Mouse (Mus musculus) liver, embryonic 11.5 days (tissue): ENCODE results near the gene Wdr18. TPM values are rescaled to one million over a fixed set of nuclear protein-coding genes. Genes with fewer than 3 reads are reported as not detected.

ENCODE experiments used
- polyA plus RNA-seq: library from polyadenylated mRNA; unstranded; fragments of >200 nt; fragmentation: Nextera tagmentation; extraction: Ambion mirVana; gene quantifications from 2 replicates; pipeline ENCODE4 v1.2.1, GENCODE M21; 2014

Wdr18 gene
- polyA plus RNA-seq, 1 experiment from 2014 or later = 164 TPM

Other genes starting within 250 kb of the Wdr18 start
- gene Hcn2, start 243.5 kb upstream of the Wdr18 start, polyA plus RNA-seq = not detected in 2 replicates
- 36.5 and 41.5 TPM in 2 replicates for gene Polrmt, start 213.6 kb upstream of the Wdr18 start, polyA plus RNA-seq
- 0.23 TPM in 1 of 2 replicates, not detected in the other for gene Fgf22, start 205.1 kb upstream of the Wdr18 start, polyA plus RNA-seq
- 105 and 119 TPM in 2 replicates for gene Rnf126, start 193.2 kb upstream of the Wdr18 start, polyA plus RNA-seq
- 1.8 and 2.6 TPM in 2 replicates for gene Fstl3, start 182.9 kb upstream of the Wdr18 start, polyA plus RNA-seq
- 1.5 and 1.7 TPM in 2 replicates for gene Prss57, start 169.2 kb upstream of the Wdr18 start, polyA plus RNA-seq
- 27.6 and 28.6 TPM in 2 replicates for gene Palm, start 166.6 kb upstream of the Wdr18 start, polyA plus RNA-seq
- 0.69 and 1.5 TPM in 2 replicates for gene Misp, start 139.2 kb upstream of the Wdr18 start, polyA plus RNA-seq
- 329 and 336 TPM in 2 replicates for gene Ptbp1, start 105.7 kb upstream of the Wdr18 start, polyA plus RNA-seq
- gene Prtn3, start 85.7 kb upstream of the Wdr18 start, polyA plus RNA-seq = 50.9 and 52.4 TPM in 2 replicates
- 17.6 and 20.9 TPM in 2 replicates for gene Plppr3, start 85.5 kb upstream of the Wdr18 start, polyA plus RNA-seq
- gene Elane, start 73.9 kb upstream of the Wdr18 start, polyA plus RNA-seq = 11.1 and 11.8 TPM in 2 replicates
- gene Cfd, start 69.3 kb upstream of the Wdr18 start, polyA plus RNA-seq = not detected in 2 replicates
- 32.6 and 37.4 TPM in 2 replicates for gene Med16, start 51.2 kb upstream of the Wdr18 start, polyA plus RNA-seq
- 7.4 TPM in 1 of 2 replicates, not detected in the other for gene Gm26602, start 49.3 kb upstream of the Wdr18 start, polyA plus RNA-seq
- gene Kiss1r, start 43.2 kb upstream of the Wdr18 start, polyA plus RNA-seq = 0.66 and 0.75 TPM in 2 replicates
- gene R3hdm4, start 38.9 kb upstream of the Wdr18 start, polyA plus RNA-seq = 99.4 and 104 TPM in 2 replicates
- gene Arid3a, start 33.1 kb upstream of the Wdr18 start, polyA plus RNA-seq = 10.8 and 12.4 TPM in 2 replicates
- 0.10 and 0.14 TPM in 2 replicates for gene Grin3b, start 10.6 kb downstream of the Wdr18 start, polyA plus RNA-seq
- 14.9 and 20.2 TPM in 2 replicates for gene Tmem259, start 24.2 kb downstream of the Wdr18 start, polyA plus RNA-seq
- 115 and 124 TPM in 2 replicates for gene Cnn2, start 28.4 kb downstream of the Wdr18 start, polyA plus RNA-seq
- gene Abca7, start 36.3 kb downstream of the Wdr18 start, polyA plus RNA-seq = 7.7 and 8.6 TPM in 2 replicates
- gene Arhgap45, start 56.5 kb downstream of the Wdr18 start, polyA plus RNA-seq = 29.0 and 29.4 TPM in 2 replicates
- 239 and 256 TPM in 2 replicates for gene Polr2e, start 79.6 kb downstream of the Wdr18 start, polyA plus RNA-seq
- 761 and 762 TPM in 2 replicates for gene Gpx4, start 87.0 kb downstream of the Wdr18 start, polyA plus RNA-seq
- 17.7 and 19.2 TPM in 2 replicates for gene Sbno2, start 145.4 kb downstream of the Wdr18 start, polyA plus RNA-seq
- gene Stk11, start 155.7 kb downstream of the Wdr18 start, polyA plus RNA-seq = 25.1 and 33.5 TPM in 2 replicates
- gene Atp5d, start 178.5 kb downstream of the Wdr18 start, polyA plus RNA-seq = 482 and 514 TPM in 2 replicates
- 2.8 and 3.1 TPM in 2 replicates for gene Cbarp, start 180.7 kb downstream of the Wdr18 start, polyA plus RNA-seq
- 19.2 and 20.1 TPM in 2 replicates for gene Midn, start 188.1 kb downstream of the Wdr18 start, polyA plus RNA-seq
- 22.5 and 25.1 TPM in 2 replicates for gene Cirbp, start 205.8 kb downstream of the Wdr18 start, polyA plus RNA-seq
- 21.8 and 27.4 TPM in 2 replicates for gene 1600002K03Rik, start 212.8 kb downstream of the Wdr18 start, polyA plus RNA-seq
- 9.4 and 10.7 TPM in 2 replicates for gene Efna2, start 219.3 kb downstream of the Wdr18 start, polyA plus RNA-seq